Mouse (Mus musculus) bone marrow, adult 2 months (tissue): ENCODE measurements around the gene Gpc6.

Experiments
- CTCF ChIP-seq: fragments of 200-500 bp; IDR thresholded peaks from 2 replicates; pipeline ENCODE4 v1.5.1; 2011; ENCODE audit warnings: low read length, control low read depth; ENCODE audit not compliant: control insufficient read depth, insufficient read depth
- POLR2A ChIP-seq: fragments of 200-500 bp; IDR thresholded peaks from 2 replicates; pipeline ENCODE4 v1.6.1; 2011; ENCODE audit warnings: low read depth, mild to moderate bottlenecking, control low read depth, low read length, borderline replicate concordance; ENCODE audit not compliant: control insufficient read depth

DNA sequence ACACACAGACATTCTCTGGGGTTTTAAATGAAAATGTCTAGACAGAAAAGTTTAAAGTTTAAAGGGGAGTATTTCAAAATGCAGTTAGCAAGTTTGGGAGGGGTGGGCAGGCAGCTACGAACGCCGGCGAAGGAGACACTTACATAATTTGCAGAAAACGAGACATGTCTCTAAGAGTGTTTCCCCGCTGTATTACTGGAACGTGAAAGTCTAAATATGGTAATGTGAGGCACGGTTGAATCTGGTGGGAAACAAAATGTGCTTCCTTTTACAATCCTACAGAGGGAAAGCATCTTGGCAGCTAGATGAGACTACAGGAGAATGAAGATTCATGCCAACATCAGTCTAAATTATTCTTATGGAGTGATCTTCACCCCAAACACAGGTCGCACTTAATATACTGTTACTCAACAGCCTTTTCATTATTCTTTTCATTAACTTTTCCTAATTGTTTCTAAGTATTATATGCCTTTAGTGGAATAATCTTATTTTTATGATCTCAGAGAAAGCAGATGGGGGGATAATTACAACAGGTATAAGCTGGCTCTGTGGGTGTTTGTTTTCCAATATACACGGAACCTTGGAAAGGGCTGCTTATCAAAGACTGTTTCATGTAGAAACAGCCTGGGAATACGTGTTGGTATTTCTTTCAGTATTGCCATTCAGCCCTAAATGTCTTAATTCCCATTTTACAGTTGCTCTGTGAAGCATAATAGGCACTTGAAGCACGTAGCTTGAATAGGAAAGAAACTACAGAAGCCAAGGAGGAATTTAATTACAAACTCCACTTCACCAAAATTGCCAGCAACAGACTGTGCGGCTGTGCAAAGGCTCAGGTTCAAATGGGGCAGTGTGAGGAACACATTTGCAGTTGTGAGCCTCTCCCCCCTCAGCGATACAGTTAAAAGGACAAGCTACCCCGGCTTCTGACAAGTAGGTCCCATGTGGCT is 885.5 kb downstream of the Gpc6 start:
- TF ChIP-seq CTCF (no peak), POLR2A (no peak)
